Mouse (Mus musculus) CH12.LX (cell line): ENCODE measurements around the gene Brf1. TPM values are rescaled to one million over a fixed set of nuclear protein-coding genes. Genes with fewer than 3 reads are reported as not detected.

Experiments
- DNase-seq: peaks from one replicate; pipeline ENCODE4 v3.0.0-alpha.2; 2013; ENCODE audit errors: extremely low read depth
- H3K27ac ChIP-seq: 2 replicates; pipeline ENCODE4 v1.5.1; 2012; ENCODE audit warnings: low read depth, mild to moderate bottlenecking, control low read depth, moderate library complexity; ENCODE audit not compliant: insufficient read depth
- H3K27me3 ChIP-seq: replicated peaks from 2 replicates; pipeline ENCODE3; 2012; ENCODE audit warnings: inconsistent platforms
- H3K36me3 ChIP-seq, 2 experiments: replicated peaks in 1 of 2; 2 replicates each; pipeline versions ENCODE3 to v1.6.1; 2012; ENCODE audit warnings: inconsistent platforms in 1 of 2, low read length in 1 of 2, mild to moderate bottlenecking in 1 of 2, mixed read lengths in 1 of 2, moderate library complexity in 1 of 2; ENCODE audit not compliant: control insufficient read depth in 1 of 2, insufficient read depth in 1 of 2
- H3K4me1 ChIP-seq, 2 experiments: 2 replicates each; pipeline ENCODE4 v1.6.1; 2012; ENCODE audit warnings: inconsistent platforms in 1 of 2, moderate library complexity in 1 of 2; ENCODE audit not compliant: insufficient read depth in 2 of 2, control insufficient read depth in 1 of 2
- H3K4me2 ChIP-seq: 2 replicates; pipeline ENCODE4 v1.6.1; 2012; ENCODE audit warnings: low read depth, mild to moderate bottlenecking, control low read depth; ENCODE audit not compliant: poor library complexity, insufficient read depth, severe bottlenecking
- H3K4me3 ChIP-seq, 3 experiments: fragments of 150-350 bp in 1 of 3; sonication (generic) in 1 of 3; replicated peaks in 1 of 3; 2 replicates each; pipeline versions ENCODE3 to v1.5.1; 2011 to 2012; ENCODE audit warnings: low read depth in 2 of 3, low read length in 2 of 3, mild to moderate bottlenecking in 2 of 3, moderate library complexity in 2 of 3, control low read depth in 1 of 3, improper control_type of control experiment in 1 of 3, inconsistent platforms in 1 of 3, mixed read lengths in 1 of 3; ENCODE audit not compliant: poor library complexity in 1 of 3
- H3K79me2 ChIP-seq: replicated peaks from 2 replicates; pipeline ENCODE4 v1.6.1; 2012; ENCODE audit warnings: mild to moderate bottlenecking, moderate library complexity; ENCODE audit not compliant: control insufficient read depth, poor library complexity, insufficient read depth, severe bottlenecking; ENCODE audit errors: extremely low read depth
- H3K9ac ChIP-seq: 2 replicates; pipeline ENCODE4 v1.6.1; 2012; ENCODE audit warnings: low read depth, mild to moderate bottlenecking, control low read depth, moderate library complexity; ENCODE audit not compliant: insufficient read depth
- H3K9me3 ChIP-seq: replicated peaks from 2 replicates; pipeline ENCODE3; 2012; ENCODE audit warnings: low read length, inconsistent platforms, mixed read lengths
- BHLHE40 ChIP-seq: IDR thresholded peaks from 2 replicates; pipeline ENCODE4 v1.6.1; 2011; ENCODE audit warnings: mild to moderate bottlenecking, low read depth, low read length, improper control_type of control experiment
- CHD1 ChIP-seq: IDR thresholded peaks from 2 replicates; pipeline ENCODE4 v1.6.1; 2012; ENCODE audit warnings: low read depth, low read length, improper control_type of control experiment, inconsistent platforms
- CHD2 ChIP-seq: IDR thresholded peaks from 2 replicates; pipeline ENCODE4 v1.6.1; 2011; ENCODE audit warnings: low read length, improper control_type of control experiment
- E2F4 ChIP-seq: IDR thresholded peaks from 2 replicates; pipeline ENCODE4 v1.6.1; 2011; ENCODE audit warnings: low read depth, low read length, improper control_type of control experiment; ENCODE audit not compliant: insufficient replicate concordance
- EP300 ChIP-seq: IDR thresholded peaks from 2 replicates; pipeline ENCODE4 v1.6.1; 2011; ENCODE audit warnings: low read length, improper control_type of control experiment
- ETS1 ChIP-seq: conservative IDR thresholded peaks from 2 replicates; pipeline ENCODE4 v1.6.1; 2012; ENCODE audit warnings: low read depth, mild to moderate bottlenecking, inconsistent platforms, low read length, improper control_type of control experiment, moderate library complexity
- HCFC1 ChIP-seq: IDR thresholded peaks from 2 replicates; pipeline ENCODE4 v1.6.1; 2012; ENCODE audit warnings: low read depth, mild to moderate bottlenecking, inconsistent platforms, low read length, improper control_type of control experiment
- IRF4 ChIP-seq: IDR thresholded peaks from 2 replicates; pipeline ENCODE4 v1.6.1; 2014; ENCODE audit warnings: low read depth, mild to moderate bottlenecking, inconsistent platforms, low read length, improper control_type of control experiment
- KAT2A ChIP-seq: IDR thresholded peaks from 2 replicates; pipeline ENCODE4 v1.6.1; 2012; ENCODE audit warnings: low read length, improper control_type of control experiment, inconsistent platforms; ENCODE audit not compliant: insufficient replicate concordance
- MAX ChIP-seq: IDR thresholded peaks from 2 replicates; pipeline ENCODE4 v1.6.1; 2011; ENCODE audit warnings: low read length, improper control_type of control experiment
- MAZ ChIP-seq: IDR thresholded peaks from 2 replicates; pipeline ENCODE4 v1.6.1; 2012; ENCODE audit warnings: low read depth, mild to moderate bottlenecking, inconsistent platforms, low read length, improper control_type of control experiment, moderate library complexity
- NRF1 ChIP-seq: IDR thresholded peaks from 2 replicates; pipeline ENCODE4 v1.6.1; 2014; ENCODE audit warnings: low read depth, mild to moderate bottlenecking, inconsistent platforms, low read length, improper control_type of control experiment, moderate library complexity
- POLR2A ChIP-seq: IDR thresholded peaks from 2 replicates; pipeline ENCODE4 v1.6.1; 2011; ENCODE audit warnings: low read depth, mild to moderate bottlenecking, improper control_type of control experiment, low read length
- POLR2AphosphoS2 ChIP-seq: IDR thresholded peaks from 2 replicates; pipeline ENCODE4 v1.6.1; 2011; ENCODE audit warnings: low read depth, low read length, improper control_type of control experiment
- RCOR1 ChIP-seq: conservative IDR thresholded peaks from 2 replicates; pipeline ENCODE4 v1.6.1; 2012; ENCODE audit warnings: low read depth, mild to moderate bottlenecking, inconsistent platforms, low read length, improper control_type of control experiment
- SIN3A ChIP-seq: IDR thresholded peaks from 2 replicates; pipeline ENCODE4 v1.6.1; 2012; ENCODE audit warnings: low read length, improper control_type of control experiment, inconsistent platforms
- TBP ChIP-seq: conservative IDR thresholded peaks from 2 replicates; pipeline ENCODE4 v1.6.1; 2011; ENCODE audit warnings: low read depth, low read length, improper control_type of control experiment
- TCF12 ChIP-seq: IDR thresholded peaks from 2 replicates; pipeline ENCODE4 v1.6.1; 2014; ENCODE audit warnings: low read depth, mild to moderate bottlenecking, inconsistent platforms, low read length, improper control_type of control experiment
- UBTF ChIP-seq: IDR thresholded peaks from 2 replicates; pipeline ENCODE4 v1.6.1; 2012; ENCODE audit warnings: low read depth, mild to moderate bottlenecking, inconsistent platforms, low read length, improper control_type of control experiment, moderate library complexity
- USF1 ChIP-seq: IDR thresholded peaks from 2 replicates; pipeline ENCODE4 v1.6.1; 2014; ENCODE audit warnings: low read depth, mild to moderate bottlenecking, inconsistent platforms, low read length, improper control_type of control experiment
- dilution Hi-C: fragments of 300-500 bp; cut with MboI; formaldehyde crosslinking; loops from 2 replicates; pipeline ENCODE4 v1.14.3; 2020; ENCODE audit warnings: low sequenced_read_pairs; ENCODE audit not compliant: extremely low pct_unique_long_range_greater_than_20kb, extremely low pct_ligation_motif_present
- in situ Hi-C: fragments of 300-500 bp; cut with MboI; formaldehyde crosslinking; loops from 3 replicates; pipeline ENCODE4 v1.14.3; 2019; ENCODE audit warnings: low sequenced_read_pairs, low pct_ligation_motif_present, low pct_unique_long_range_greater_than_20kb, mixed read lengths
- polyA plus RNA-seq: library from polyadenylated mRNA; unstranded; fragments of >175 nt; gene quantifications from 2 replicates; pipeline ENCODE4 v1.2.1, GENCODE M21; 2012; ENCODE audit warnings: low read depth; ENCODE audit not compliant: insufficient read length
- total RNA-seq, 2 experiments: library from RNA; depleted of rRNA; stranded (reverse); fragments of 300-350 nt in 1 of 2; fragments of >200 nt in 1 of 2; gene quantifications; 2 replicates each; pipeline ENCODE4 v1.2.3; 2012 to 2014

The Brf1 gene
- total and polyA plus RNA-seq, 3 experiments: 15.9 to 31.2 (median 29.6) TPM

DNA sequence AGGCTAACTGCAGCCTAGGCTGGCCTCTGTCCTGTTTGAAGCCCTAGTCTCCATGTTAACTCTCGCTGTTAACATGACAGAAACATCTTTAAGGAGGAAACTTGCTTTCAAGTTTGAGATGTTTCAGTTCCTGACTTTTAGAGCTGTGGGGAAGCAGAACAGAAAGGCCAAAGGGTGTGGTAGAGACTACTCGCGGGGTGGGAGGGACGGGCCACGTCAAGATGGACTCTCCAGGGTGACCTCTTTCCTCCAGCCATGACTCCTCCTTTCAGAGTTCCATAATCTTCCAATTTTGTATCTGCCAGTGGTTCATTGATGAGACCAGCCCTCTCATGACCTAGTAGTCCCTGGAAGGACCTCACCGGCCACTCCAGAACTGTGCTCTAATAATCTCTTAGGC, 30.9 kb upstream of the Brf1 start:
- peaks cover 4% of the 10 kb centered on the region for H3K9me3 ChIP-seq
- H3K4me1 ChIP-seq: peaks cover 12 to 37% of the 10 kb centered on the region in 2 experiments
- no peak overlapping the region for H3K9ac ChIP-seq
- H3K4me3 ChIP-seq: no peak overlapping the region
- no peak overlapping the region for H3K27ac ChIP-seq
- in situ Hi-C loops (no loop called here), dilution Hi-C loops (no loop called here)
- DNase-seq: no peak
- peaks cover 0 to 17% of the 10 kb centered on the region in 2 experiments for H3K36me3 ChIP-seq
- no peak overlapping the region for H3K4me2 ChIP-seq
- no peaks in the 10 kb centered on the region for H3K79me2 ChIP-seq
- no peak for TF ChIP-seq POLR2AphosphoS2
- TF ChIP-seq SIN3A: no peak
- no peak; the same call in 1 of the 2 replicates for TF ChIP-seq IRF4
- TF ChIP-seq TBP: no peak
- no peak for TF ChIP-seq USF1
- TF ChIP-seq EP300: no peak
- no peak for TF ChIP-seq TCF12
- no peak for TF ChIP-seq CHD1
- no peak for TF ChIP-seq CHD2
- TF ChIP-seq ETS1: no peak
- TF ChIP-seq UBTF: no peak
- TF ChIP-seq POLR2A: no peak
- no peak for TF ChIP-seq MAZ
- TF ChIP-seq E2F4: no peak
- TF ChIP-seq, all 38 proteins: peak for 0
- no peaks in the 10 kb centered on the region for H3K27me3 ChIP-seq

GRCm38 (mm10) chr12:113030993-113031392, 30.5 kb upstream of the Brf1 start:
- DNase-seq: no peak
- H3K27me3 ChIP-seq: no peaks in the 10 kb centered on the region
- no peak overlapping the region for H3K27ac ChIP-seq
- TF ChIP-seq KAT2A (no peak), MAX (no peak), BHLHE40 (no peak), CHD1 (no peak), ETS1 (no peak), NRF1 (no peak), RCOR1 (no peak), HCFC1 (no peak)
- no peak overlapping the region for H3K4me2 ChIP-seq
- no peaks in the 10 kb centered on the region for H3K79me2 ChIP-seq
- peaks cover 4% of the 10 kb centered on the region for H3K9me3 ChIP-seq
- no peak overlapping the region for H3K9ac ChIP-seq
- H3K4me3 ChIP-seq: no peak overlapping the region
- H3K36me3 ChIP-seq: peaks cover 0 to 17% of the 10 kb centered on the region in 2 experiments
- dilution Hi-C loops (no loop called here), in situ Hi-C loops (no loop called here)
- peaks cover 12 to 37% of the 10 kb centered on the region in 2 experiments for H3K4me1 ChIP-seq
